Mouse (Mus musculus): ENCODE measurements around the gene Usp31.

Usp31 gene

GRCm38 (mm10) chr7:121654675-121655074 lies 52.4 kb downstream of the Usp31 start:
- DNase-seq = no peak

DNA sequence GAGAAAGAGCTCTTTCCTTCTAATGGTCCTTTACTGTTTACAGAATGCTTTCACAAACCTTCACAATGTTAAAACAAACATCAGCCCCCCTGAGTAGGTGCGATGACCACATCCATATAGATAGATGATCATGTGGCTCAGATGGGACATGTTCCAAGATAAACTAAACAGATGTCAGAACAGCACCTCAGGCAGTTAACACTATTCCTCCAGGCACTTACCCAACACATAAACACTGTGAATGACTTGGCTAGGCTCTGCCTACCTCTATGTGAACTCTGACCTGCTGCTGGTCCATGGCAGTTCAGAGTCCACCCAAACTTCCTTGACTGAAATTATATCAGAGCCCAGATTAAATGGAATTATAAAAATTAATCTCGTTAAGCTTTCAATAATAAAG lies 54.4 kb downstream of the Usp31 start:
- no peak for DNase-seq

GRCm38 (mm10) chr7:121650724-121651123 lies 56.3 kb downstream of the Usp31 start:
- no peak for DNase-seq

DNA sequence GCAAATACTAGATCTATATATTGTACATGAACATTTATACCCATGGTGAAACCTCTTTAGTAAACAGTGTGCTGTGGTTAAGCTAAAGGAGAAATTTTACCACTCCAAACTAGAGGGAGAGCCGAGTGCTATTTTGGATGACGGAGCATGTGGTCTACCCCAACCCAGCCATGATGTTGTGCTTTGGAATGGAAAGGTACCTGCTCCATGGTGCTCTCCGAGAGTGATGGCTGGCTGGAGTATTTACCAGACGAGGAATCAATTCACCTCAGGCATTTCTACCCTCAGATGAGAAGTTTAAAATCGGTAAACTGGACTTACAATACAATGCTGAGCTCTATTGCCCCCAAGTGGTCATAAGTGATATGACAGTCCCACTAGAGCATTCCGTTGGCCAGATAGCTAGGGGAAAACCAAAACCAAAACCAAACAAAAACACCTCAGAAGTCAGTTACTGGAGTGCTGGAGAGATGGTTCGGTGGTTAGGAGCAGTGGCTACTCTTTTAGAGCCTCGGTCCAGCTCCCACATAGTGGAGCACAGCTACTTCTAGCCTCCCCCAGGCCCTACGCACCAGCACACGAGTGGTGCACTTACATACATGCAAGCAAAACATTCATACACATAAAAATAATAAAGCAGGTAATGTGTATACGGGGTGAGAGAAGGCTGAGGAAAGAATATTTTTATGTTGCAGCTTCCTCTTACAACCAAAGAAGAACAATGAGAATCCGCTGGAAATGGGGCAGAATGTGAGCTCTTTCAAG lies 65.9 kb downstream of the Usp31 start:
- DNase-seq = peak; percentile 12 to 42

GRCm38 (mm10) chr7:121636732-121637131 lies 70.3 kb downstream of the Usp31 start:
- DNase-seq = peak; percentile 10

DNA sequence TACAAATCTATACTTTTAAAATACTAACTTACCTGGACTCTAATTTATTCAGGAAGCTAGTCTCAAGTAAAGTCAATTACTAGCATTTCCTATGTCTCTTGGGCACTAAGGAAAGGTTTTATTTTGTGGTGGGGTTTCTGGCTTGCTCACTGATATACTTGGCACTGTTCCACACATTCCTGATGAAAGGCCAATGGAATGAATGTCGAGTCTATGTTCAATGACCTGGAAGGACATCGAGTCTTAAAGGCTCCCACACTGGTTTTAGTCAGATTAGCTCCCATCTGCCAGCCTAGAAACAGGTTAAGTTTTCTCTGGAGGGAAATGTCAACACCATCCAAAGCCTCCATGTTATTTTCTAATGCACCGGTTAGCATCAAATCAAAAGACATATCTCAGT lies 72.8 kb downstream of the Usp31 start:
- DNase-seq = no peak

- no peak for DNase-seq
Measured at GRCm38 (mm10) chr7:121622835-121623420, 84.1 kb downstream of the Usp31 start.

DNA sequence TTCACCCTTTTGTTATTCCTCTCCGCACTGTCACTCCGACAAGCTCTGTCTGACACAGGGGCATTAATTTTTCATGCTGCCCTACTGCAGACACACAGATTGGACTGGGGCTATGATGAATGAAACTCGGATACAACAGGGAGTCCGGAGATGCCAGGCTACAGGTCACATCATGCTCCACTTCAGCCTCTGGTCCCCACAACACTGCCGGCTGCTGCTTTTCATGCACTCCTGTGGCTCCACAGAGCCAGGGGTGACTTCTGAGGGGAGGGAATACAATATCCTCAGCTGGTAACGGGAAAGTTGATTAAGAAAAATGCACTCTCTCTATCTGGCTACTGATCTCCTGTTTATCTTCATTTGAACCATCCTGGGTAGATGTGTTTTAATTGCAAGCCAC lies 84.6 kb downstream of the Usp31 start:
- no peak for DNase-seq

DNA sequence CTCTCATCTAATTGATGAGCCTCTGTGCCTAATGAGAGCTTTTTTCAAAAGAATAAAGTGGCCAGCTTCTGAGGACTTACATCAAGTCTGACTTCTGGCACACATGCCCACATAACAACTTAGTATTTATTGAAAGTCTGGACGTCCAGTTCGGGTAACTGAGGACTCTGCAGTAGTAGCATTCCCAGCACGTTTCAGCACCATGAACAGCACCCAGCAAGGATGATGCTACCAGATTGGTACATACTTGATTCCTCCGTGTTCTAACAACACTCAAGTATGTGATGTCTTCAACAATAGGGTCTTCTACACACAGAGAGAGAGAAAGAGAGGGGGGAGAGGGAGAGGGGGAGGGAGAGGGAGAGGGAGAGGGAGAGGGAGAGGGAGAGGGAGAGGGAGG lies 105.4 kb downstream of the Usp31 start:
- DNase-seq = no peak

DNA sequence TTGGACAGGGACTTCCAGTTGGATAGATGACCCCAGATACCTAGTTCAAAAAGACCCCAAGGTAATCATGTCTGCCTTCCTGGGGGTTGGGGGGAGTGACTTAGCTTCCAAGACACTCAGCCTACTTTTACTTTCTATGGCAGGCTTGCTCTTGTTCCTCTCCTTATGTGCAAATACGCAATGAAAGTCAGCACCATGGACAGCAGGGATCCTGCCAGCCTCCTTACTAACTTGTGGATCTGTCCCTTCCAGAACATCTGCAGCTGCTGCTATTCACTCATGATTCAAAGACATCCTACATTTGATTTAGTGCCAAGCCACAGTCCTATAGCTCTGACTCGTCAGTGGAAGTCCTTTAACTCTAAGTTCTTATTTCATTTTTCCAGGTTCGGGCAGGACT lies 110.7 kb downstream of the Usp31 start:
- no peak for DNase-seq

- no peak for DNase-seq
Measured at GRCm38 (mm10) chr7:121595496-121595895, 111.6 kb downstream of the Usp31 start.

GRCm38 (mm10) chr7:121595085-121595484 lies 112.0 kb downstream of the Usp31 start:
- no peak for DNase-seq

- no peak for DNase-seq
Measured at GRCm38 (mm10) chr7:121594623-121595022, 112.4 kb downstream of the Usp31 start.
